Mouse (Mus musculus): Measurements from ENCODE around the gene Lrrk1. TPM values are rescaled to one million over a fixed set of nuclear protein-coding genes. Genes with fewer than 3 reads are reported as not detected.

The Lrrk1 gene
- polyA plus RNA-seq, 1 experiment from 2014 or later, result 4.7 TPM

DNA sequence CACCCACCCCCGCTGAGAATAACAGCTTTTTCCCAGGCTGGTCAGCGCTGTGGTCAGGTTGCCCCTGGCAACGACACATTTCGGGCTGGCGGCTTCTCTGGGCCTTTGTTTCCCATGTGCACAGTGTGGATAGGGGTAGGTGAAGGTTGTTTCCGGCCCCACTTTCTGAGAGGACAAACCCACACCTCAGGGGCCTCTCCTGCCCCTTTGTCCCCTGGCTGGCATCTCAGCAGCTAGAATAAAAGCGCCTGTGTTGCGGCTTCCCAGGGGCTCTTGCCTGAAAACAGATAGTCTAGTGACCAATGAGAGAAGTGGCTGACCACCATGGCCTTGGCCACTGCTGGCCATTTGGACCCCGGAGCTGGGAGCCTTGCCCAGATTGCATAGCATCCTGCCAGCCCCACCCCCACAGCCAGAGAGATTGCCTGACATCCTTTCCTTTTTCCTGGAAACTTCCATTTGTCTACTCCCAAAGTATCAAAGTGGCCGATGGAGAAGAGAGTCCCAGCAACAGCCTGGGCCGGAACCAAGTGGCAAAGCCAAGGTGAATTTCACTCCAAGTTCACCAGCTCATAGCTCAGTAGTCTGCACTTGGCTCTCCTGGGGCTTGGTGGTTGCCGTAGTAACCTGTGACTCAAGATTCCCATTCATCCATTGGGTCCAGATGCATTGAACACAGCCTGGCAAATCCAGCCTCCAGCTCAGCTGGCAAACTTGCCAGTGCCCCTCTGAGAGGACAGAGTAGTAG is 140.7 kb downstream of the Lrrk1 start:
- no peaks in the 10 kb centered on the region for H3K9me3 ChIP-seq (ENCODE audit: control insufficient read depth, low read length)
- ATAC-seq (ENCODE audit: low FRiP score), result peak; percentile 86
- no peaks in the 10 kb centered on the region for H3K27me3 ChIP-seq (ENCODE audit: control insufficient read depth, insufficient read depth, low read length)
- WGBS, result 14% methylated on average over 12 of the region's 12 CpGs
- H3K9ac ChIP-seq, result peak overlapping the region; percentile 3; the same call in 1 of the 2 replicates
- no peaks in the 10 kb centered on the region for H3K36me3 ChIP-seq (replicated peaks; ENCODE audit: control insufficient read depth, insufficient read depth)
- 0 out of 2 replicates have a peak overlapping the region, but pooled peaks have one; percentile 8 for H3K4me2 ChIP-seq (replicated peaks)
- H3K4me3 ChIP-seq (replicated peaks; ENCODE audit: low read length), result no peak overlapping the region
- DNase-seq (ENCODE audit: low spot score), result peak; percentile 80
- peaks cover 23% of the 10 kb centered on the region for H3K4me1 ChIP-seq (replicated peaks; ENCODE audit: control insufficient read depth, insufficient read depth, low read length)
- H3K27ac ChIP-seq, result peak overlapping the region; percentile 72

DNA sequence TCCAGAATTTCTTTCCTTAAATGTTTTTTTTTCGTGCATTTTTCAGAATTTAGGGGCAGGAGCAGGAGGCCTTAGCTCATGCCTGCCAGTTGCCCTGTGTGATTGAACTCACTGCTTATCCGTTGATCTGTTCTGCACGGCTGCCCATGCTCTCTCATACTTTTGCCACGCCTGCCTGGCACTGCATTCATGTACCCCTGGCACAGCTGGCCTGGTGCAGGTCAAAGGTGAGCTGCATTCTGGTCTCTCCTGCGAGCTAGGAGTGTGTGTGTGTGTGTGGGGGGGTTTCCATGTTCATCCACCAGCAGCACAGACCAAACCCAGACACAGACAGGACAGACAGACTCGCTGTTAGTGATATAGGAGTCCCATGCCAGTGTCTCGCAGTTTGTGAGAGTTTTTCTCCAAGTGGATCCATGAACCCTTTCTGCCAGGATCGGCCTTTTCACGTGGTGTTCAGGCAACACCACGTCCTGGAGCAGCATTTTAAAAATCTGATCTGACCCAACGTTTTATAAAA is 141.4 kb downstream of the Lrrk1 start:
- peak overlapping the region; percentile 3; the same call in 1 of the 2 replicates for H3K9ac ChIP-seq

DNA sequence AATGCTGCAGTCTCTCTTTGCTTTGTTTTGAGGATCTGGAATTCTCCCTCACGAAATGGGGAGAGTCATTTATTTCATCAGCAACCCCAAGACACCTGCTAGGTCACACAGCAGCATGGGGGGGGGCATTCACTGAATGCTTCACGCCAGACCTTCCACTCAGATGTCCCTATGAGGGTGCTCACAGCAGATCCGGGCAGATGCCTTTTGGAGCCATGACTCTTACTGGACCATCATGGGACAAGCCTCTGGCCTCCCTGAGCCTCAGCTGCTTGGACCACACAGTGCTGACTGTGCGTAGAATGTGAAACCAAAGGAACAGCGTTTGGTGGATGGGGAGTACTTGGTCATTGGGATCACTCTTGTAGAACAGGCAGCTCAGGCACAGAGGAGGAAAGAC is 142.5 kb downstream of the Lrrk1 start:
- H3K4me2 ChIP-seq (replicated peaks), result no peak overlapping the region
- no peaks in the 10 kb centered on the region for H3K27me3 ChIP-seq (ENCODE audit: control insufficient read depth, insufficient read depth, low read length)
- H3K9me3 ChIP-seq (ENCODE audit: control insufficient read depth, low read length), result no peaks in the 10 kb centered on the region
- H3K36me3 ChIP-seq (replicated peaks; ENCODE audit: control insufficient read depth, insufficient read depth), result no peaks in the 10 kb centered on the region
- H3K4me1 ChIP-seq (replicated peaks; ENCODE audit: control insufficient read depth, insufficient read depth, low read length), result peaks cover 23% of the 10 kb centered on the region
- no peak overlapping the region for H3K4me3 ChIP-seq (replicated peaks; ENCODE audit: low read length)
- H3K27ac ChIP-seq, result no peak overlapping the region
- no peak overlapping the region for H3K9ac ChIP-seq
- ATAC-seq (ENCODE audit: low FRiP score) (no peak), DNase-seq (ENCODE audit: low spot score) (no peak)
- 78% methylated on average over 5 of the region's 5 CpGs for WGBS

More for the DNA sequence above, 141.4 kb downstream of the Lrrk1 start:
- Histone ChIP-seq H3K4me2 (replicated peaks) (0 out of 2 replicates have a peak overlapping the region, but pooled peaks have one; percentile 8), H3K27ac (peak overlapping the region; percentile 72), H3K4me3 (replicated peaks; ENCODE audit: low read length) (no peak overlapping the region), H3K4me1 (replicated peaks; ENCODE audit: control insufficient read depth, insufficient read depth, low read length) (peaks cover 23% of the 10 kb centered on the region), H3K9me3 (ENCODE audit: control insufficient read depth, low read length) (no peaks in the 10 kb centered on the region), H3K27me3 (ENCODE audit: control insufficient read depth, insufficient read depth, low read length) (no peaks in the 10 kb centered on the region), H3K36me3 (replicated peaks; ENCODE audit: control insufficient read depth, insufficient read depth) (no peaks in the 10 kb centered on the region)
- ATAC-seq (ENCODE audit: low FRiP score), result no peak
- no peak for DNase-seq (ENCODE audit: low spot score)
- 23% methylated on average over 11 of the region's 11 CpGs for WGBS

DNA sequence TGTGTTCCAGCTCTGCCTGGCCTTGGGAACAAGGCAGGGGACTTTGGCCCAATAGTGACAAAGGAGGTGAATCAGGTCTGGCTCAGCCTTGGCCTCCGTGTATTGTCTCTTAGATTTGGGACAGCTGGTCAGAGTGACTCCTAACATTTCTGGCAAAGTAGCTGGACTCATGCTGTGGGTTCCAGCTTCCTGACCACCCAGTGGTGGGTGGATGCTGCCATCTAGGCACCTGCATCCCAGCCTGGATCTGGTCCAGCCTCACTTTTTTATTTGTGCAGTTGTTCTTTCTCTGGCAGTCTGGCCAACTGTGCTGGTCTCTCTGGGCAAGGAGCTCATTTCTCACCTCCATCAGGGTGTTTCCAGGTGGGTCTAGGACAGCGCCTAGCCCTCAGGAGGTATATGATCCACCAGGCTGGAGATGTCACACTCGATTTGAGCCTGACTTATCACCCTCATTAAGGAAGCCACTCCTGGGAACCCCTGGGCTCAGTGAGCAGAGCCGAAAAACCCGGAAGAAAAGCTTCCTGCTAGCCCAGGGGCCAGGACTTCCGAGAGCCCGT is 144.3 kb downstream of the Lrrk1 start:
- no peaks in the 10 kb centered on the region for H3K36me3 ChIP-seq (replicated peaks; ENCODE audit: control insufficient read depth, insufficient read depth)
- no peak overlapping the region for H3K9ac ChIP-seq
- DNase-seq (ENCODE audit: low spot score) (no peak), ATAC-seq (ENCODE audit: low FRiP score) (no peak)
- no peaks in the 10 kb centered on the region for H3K9me3 ChIP-seq (ENCODE audit: control insufficient read depth, low read length)
- WGBS, result 77% methylated on average over 7 of the region's 7 CpGs
- no peaks in the 10 kb centered on the region for H3K27me3 ChIP-seq (ENCODE audit: control insufficient read depth, insufficient read depth, low read length)
- H3K4me3 ChIP-seq (replicated peaks; ENCODE audit: low read length), result no peak overlapping the region
- peaks cover 23% of the 10 kb centered on the region for H3K4me1 ChIP-seq (replicated peaks; ENCODE audit: control insufficient read depth, insufficient read depth, low read length)
- H3K4me2 ChIP-seq (replicated peaks), result no peak overlapping the region
- no peak overlapping the region for H3K27ac ChIP-seq

DNA sequence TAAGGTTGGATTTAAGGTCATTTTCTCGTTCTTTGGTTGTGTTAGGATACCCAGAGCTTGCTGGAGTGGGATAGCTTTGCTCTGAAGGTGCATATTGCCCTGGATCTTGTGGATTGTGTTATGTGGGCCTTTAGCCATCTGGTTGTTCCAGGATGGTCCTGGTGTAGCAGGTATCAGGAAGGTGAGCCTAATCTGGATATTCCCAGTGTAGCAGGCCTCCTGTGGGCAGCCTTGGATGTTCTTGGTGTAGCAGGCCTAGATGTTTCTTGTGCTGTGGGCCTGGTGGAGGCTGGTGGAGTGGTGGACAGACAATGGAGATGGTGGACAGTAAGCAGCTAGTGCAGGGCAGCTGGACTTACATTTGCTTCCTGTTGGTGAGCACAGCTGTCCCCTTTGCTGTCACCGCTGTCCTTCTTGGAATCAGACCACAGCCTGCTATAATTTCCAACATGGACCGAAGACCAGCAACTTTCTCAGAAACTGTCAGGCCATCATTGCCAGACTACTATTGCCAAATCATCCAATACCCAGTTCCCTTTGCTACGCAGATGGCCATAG is 146.2 kb downstream of the Lrrk1 start:
- Histone ChIP-seq H3K4me2 (replicated peaks) (no peak overlapping the region), H3K4me3 (replicated peaks; ENCODE audit: low read length) (no peak overlapping the region), H3K9me3 (ENCODE audit: control insufficient read depth, low read length) (no peaks in the 10 kb centered on the region), H3K9ac (no peak overlapping the region), H3K4me1 (replicated peaks; ENCODE audit: control insufficient read depth, insufficient read depth, low read length) (peaks cover 4% of the 10 kb centered on the region; the same call in 1 of the 2 replicates), H3K27me3 (ENCODE audit: control insufficient read depth, insufficient read depth, low read length) (no peaks in the 10 kb centered on the region), H3K36me3 (replicated peaks; ENCODE audit: control insufficient read depth, insufficient read depth) (no peaks in the 10 kb centered on the region), H3K27ac (no peak overlapping the region)
- no peak for DNase-seq (ENCODE audit: low spot score)
- ATAC-seq (ENCODE audit: low FRiP score), result no peak
- WGBS, result 93% methylated on average over 4 of the region's 4 CpGs

DNA sequence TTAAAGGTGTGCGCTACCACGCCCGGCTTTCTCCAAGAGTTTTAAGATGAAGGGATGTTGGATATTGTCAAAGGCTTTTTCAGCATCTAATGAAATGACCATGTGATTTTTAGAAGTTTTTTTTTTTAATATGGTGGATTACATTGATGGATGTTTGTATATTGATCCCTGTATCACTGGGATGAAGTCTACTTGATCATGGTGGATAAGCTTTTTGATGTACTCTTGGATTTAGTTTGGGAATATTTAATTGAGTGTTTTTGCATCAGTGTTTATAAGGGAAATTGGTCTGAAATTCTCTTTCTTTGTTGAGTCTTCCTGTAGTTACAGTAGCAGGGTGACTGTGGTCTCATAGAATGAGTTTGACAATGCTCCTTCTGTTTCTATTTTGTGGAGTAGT is 150.0 kb downstream of the Lrrk1 start:
- H3K27ac ChIP-seq, result no peak overlapping the region
- ATAC-seq (ENCODE audit: low FRiP score) (no peak), DNase-seq (ENCODE audit: low spot score) (no peak)
- 95% methylated on average over 3 of the region's 3 CpGs for WGBS
- H3K9me3 ChIP-seq (ENCODE audit: control insufficient read depth, low read length), result no peaks in the 10 kb centered on the region
- no peaks in the 10 kb centered on the region for H3K27me3 ChIP-seq (ENCODE audit: control insufficient read depth, insufficient read depth, low read length)
- H3K9ac ChIP-seq, result no peak overlapping the region
- H3K4me1 ChIP-seq (replicated peaks; ENCODE audit: control insufficient read depth, insufficient read depth, low read length), result no peaks in the 10 kb centered on the region
- H3K36me3 ChIP-seq (replicated peaks; ENCODE audit: control insufficient read depth, insufficient read depth), result no peaks in the 10 kb centered on the region
- no peak overlapping the region for H3K4me3 ChIP-seq (replicated peaks; ENCODE audit: low read length)
- no peak overlapping the region for H3K4me2 ChIP-seq (replicated peaks)

DNA sequence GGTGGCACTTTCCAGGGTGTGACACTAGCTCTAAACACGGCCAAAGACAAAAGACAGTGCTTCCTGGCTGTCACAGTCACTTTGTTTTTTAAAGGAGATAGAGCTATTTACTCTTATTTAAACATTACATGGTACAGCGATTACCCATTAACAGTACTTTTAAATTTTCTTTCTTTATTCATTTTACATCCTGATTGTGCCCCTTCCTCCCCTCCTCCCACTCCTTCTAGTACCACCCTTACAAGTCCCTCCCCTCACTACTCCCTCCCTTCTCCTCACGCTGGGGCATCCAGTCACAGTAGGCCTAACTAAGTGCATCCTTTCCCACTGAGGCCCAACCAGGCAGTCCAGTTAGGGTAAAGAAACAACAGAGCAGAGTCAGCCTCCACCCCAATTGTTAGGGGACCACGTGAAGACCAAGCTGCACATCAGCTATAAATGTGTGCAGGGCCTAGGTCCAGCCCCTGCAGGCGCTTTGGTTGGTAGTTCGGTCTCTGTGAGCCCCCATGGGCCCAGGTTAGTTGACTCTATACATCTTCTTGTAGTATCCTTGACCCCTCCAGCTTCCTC is 154.1 kb downstream of the Lrrk1 start:
- Histone ChIP-seq H3K27me3 (ENCODE audit: control insufficient read depth, insufficient read depth, low read length) (no peaks in the 10 kb centered on the region), H3K36me3 (replicated peaks; ENCODE audit: control insufficient read depth, insufficient read depth) (no peaks in the 10 kb centered on the region), H3K4me2 (replicated peaks) (no peak overlapping the region), H3K27ac (no peak overlapping the region), H3K9ac (no peak overlapping the region), H3K4me1 (replicated peaks; ENCODE audit: control insufficient read depth, insufficient read depth, low read length) (peaks cover 14% of the 10 kb centered on the region), H3K4me3 (replicated peaks; ENCODE audit: low read length) (no peak overlapping the region), H3K9me3 (ENCODE audit: control insufficient read depth, low read length) (no peaks in the 10 kb centered on the region)
- no peak for ATAC-seq (ENCODE audit: low FRiP score)
- WGBS, result 77% methylated on average over 6 of the region's 6 CpGs
- no peak for DNase-seq (ENCODE audit: low spot score)

DNA sequence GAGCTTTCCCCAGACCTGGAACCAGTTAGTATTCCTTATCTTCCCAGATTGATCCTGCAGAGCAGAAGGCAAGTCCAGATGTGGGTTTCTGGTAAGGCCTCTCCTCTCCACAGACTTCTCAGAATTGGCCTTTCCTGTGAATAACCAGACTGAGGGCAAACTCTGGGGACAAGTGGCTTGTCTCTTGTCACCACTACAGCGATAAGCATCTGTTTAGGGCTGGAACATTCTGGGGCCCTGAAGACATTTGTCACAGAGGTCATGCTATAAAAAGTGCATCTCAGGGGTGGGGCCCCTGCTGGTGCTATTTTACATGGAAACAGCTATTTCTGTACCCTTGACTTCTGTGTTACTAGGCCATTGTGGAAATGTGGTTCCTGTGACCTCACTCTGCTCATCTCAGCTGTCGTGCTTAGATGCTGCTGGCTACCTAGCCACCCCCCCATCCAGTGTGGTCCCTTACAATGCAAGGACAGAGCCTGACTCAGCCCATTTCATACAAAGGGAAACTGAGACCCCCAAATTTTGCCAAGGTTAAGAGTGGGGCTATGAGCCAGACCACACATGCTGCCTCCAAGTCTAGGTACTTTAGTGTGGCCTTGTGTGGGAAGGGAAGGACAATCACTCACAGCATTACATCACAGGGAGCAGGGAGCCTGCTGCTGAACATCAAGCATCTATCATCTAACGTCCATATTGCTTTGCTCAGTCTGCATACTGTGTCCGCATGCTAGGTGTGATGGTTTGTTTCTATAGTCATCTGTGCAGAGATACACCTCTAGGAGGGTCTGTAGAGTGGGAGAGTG is 154.8 kb downstream of the Lrrk1 start:
- no peak overlapping the region for H3K4me3 ChIP-seq (replicated peaks; ENCODE audit: low read length)
- H3K4me2 ChIP-seq (replicated peaks), result no peak overlapping the region
- no peak for DNase-seq (ENCODE audit: low spot score)
- H3K36me3 ChIP-seq (replicated peaks; ENCODE audit: control insufficient read depth, insufficient read depth), result no peaks in the 10 kb centered on the region
- ATAC-seq (ENCODE audit: low FRiP score), result no peak
- no peaks in the 10 kb centered on the region for H3K27me3 ChIP-seq (ENCODE audit: control insufficient read depth, insufficient read depth, low read length)
- no peaks in the 10 kb centered on the region for H3K9me3 ChIP-seq (ENCODE audit: control insufficient read depth, low read length)
- WGBS, result 75% methylated on average over 4 of the region's 4 CpGs
- H3K27ac ChIP-seq, result no peak overlapping the region
- peaks cover 14% of the 10 kb centered on the region for H3K4me1 ChIP-seq (replicated peaks; ENCODE audit: control insufficient read depth, insufficient read depth, low read length)
- H3K9ac ChIP-seq, result no peak overlapping the region
